Mouse (Mus musculus): ENCODE data around the gene Yju2. TPM values are rescaled to one million over a fixed set of nuclear protein-coding genes. Genes with fewer than 3 reads are reported as not detected.

The Yju2 gene
- total RNA-seq, 2 experiments from 2014 or later: 12.7 to 16.5 TPM

- intact Hi-C loops (cut with DNase I): loop anchor here (5.0 kb wide), 1 partner anchor 256 kb away; no protein-coding TSS in a partner anchor
These were observed 944 bp upstream of the Yju2 start for GRCm38 (mm10) chr17:55957726-55958583.

DNA sequence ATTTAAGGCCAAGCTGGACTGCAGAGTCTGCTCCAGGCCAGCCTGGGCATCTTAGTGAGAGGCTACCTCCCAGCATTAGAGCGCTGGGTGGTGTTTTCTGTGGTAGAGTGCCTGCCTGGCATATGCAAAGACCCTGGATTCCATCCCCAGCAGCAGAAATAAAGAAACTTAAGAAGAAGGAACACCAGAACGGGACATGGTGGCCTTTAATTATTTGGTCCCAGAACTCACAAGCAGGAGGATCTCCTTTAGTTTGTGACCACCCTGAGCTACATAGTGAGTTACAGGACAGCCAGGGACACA lies 364 bp upstream of the Yju2 start:
- intact Hi-C loops (cut with DNase I): loop anchor here (5.0 kb wide), 1 partner anchor 256 kb away; no protein-coding TSS in a partner anchor
- no peak for DNase-seq (ENCODE audit: extremely low spot score in 1 of 2, low spot score in 2 of 2)

More at GRCm38 (mm10) chr17:55957726-55958583, 944 bp upstream of the Yju2 start:
- DNase-seq (ENCODE audit: extremely low spot score in 1 of 2, low spot score in 2 of 2): no peak

DNA sequence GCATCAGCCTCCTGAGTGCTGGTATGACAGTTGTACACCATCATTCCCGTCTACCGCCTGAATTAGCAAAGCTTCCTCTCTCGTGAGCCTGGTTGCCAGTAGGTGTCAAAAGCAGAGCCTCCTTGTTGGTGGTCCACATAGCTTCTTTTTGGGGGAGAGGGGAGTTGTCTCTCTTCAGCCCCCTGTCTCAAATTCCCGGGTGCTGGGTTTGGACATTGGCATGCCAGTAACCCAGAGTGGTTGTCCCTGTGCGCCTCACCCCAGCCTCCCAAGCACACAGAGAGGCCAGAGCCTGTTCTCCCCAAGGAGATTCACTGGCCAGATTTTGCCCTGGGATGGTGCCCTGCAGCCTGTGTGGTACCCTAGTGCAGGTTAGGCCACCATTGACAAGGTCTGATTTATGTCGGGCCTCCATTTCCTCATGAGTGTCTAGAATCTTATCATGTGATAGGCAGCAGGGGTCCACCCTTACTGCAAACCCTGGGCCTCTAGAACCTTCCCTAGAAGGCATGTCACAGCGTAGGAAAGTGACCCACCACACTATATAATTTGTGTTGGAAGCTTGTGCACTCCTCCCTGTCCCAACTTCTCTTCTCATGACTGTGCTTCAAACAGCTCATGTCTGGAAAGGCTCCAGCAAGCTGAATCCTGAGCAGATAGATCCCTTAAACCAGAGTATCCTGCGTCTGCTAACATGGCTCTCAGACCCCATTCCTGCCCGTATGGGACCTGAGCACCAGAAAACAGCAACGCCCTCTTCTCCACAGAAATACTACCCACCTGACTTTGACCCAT lies 1.2 kb downstream of the Yju2 start:
- intact Hi-C loops (cut with DNase I): loop anchor here (5.0 kb wide), 1 partner anchor 258 kb away; no protein-coding TSS in a partner anchor
- DNase-seq (ENCODE audit: extremely low spot score in 1 of 2, low spot score in 2 of 2): no peak

- peak; percentile 5 to 28 for DNase-seq (ENCODE audit: extremely low spot score in 1 of 2, low spot score in 2 of 2)
- intact Hi-C loops (cut with DNase I): no loop called here
These were observed 1.9 kb downstream of the Yju2 start for GRCm38 (mm10) chr17:55960791-55961190.

- DNase-seq (ENCODE audit: extremely low spot score in 1 of 2, low spot score in 2 of 2): peak in 1 of 2 experiments; percentile 19
- intact Hi-C loops (cut with DNase I): no loop called here
These were observed 2.7 kb downstream of the Yju2 start for GRCm38 (mm10) chr17:55961631-55962030.

DNA sequence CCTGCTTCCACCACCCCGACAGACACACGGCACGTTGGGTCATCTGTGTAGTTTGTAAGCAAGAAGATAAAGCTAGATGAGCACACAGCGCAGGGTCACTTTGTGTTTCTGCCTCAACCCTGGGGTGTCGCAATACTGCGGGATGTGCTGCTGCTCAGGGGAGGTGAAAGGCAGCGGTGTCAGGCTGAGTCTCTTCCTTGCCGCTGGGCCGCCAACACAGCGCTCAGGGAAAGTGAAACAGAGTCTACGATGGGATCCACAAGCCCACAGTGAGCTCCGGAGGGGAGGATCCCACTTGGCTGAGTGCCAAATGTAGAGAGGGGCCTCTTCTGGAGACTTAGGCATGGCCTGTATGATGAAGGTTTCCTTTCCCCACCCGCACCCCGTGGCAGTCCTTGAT lies 4.3 kb downstream of the Yju2 start:
- DNase-seq (ENCODE audit: extremely low spot score in 1 of 2, low spot score in 2 of 2): peak in 1 of 2 experiments; percentile 22
- intact Hi-C loops (cut with DNase I): no loop called here

DNA sequence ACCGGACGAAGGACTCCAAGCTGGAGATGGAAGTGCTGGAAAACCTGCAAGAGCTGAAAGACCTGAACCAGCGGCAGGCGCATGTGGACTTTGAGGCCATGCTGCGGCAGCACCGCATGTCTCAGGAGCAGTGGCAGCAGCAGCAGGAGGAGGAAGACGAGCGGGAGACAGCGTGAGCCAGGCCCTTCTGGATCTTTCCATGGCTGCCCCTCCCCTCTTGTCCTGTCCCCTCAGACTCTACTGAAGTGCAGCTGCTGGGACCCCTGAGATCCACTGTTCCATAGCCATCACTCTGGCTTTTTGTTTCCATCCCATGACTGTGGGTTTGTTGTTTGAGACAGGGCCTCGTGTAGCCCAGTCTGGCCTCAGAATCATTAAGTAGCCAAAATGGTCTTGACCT lies 5.6 kb downstream of the Yju2 start:
- intact Hi-C loops (cut with DNase I): no loop called here
- DNase-seq (ENCODE audit: extremely low spot score in 1 of 2, low spot score in 2 of 2): peak in 1 of 2 experiments; percentile 23

DNA sequence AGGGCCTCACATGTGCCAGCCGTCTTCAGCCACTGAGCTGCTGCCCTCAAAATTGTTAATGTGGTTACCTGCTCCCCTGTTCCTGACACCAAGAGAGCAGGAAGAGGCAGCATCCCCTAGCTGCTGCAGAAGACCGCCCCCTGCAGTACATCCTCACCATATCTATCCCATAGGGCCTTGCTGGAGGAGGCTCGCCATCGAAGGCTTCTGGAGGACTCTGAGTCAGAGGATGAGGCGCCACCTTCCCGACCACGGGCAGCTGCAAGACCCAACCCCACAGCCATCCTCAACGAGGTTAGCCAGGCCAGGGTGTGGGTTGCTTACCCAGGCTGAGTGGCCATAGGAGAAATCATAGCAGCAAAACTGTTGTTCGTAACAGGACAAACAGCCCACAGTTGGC lies 6.1 kb downstream of the Yju2 start:
- intact Hi-C loops (cut with DNase I): no loop called here
- peak in 1 of 2 experiments; percentile 30 for DNase-seq (ENCODE audit: extremely low spot score in 1 of 2, low spot score in 2 of 2)

GRCm38 (mm10) chr17:55967186-55967585 lies 8.3 kb downstream of the Yju2 start:
- intact Hi-C loops (cut with DNase I): no loop called here
- DNase-seq (ENCODE audit: extremely low spot score in 1 of 2, low spot score in 2 of 2): peak in 1 of 2 experiments; percentile 20

DNA sequence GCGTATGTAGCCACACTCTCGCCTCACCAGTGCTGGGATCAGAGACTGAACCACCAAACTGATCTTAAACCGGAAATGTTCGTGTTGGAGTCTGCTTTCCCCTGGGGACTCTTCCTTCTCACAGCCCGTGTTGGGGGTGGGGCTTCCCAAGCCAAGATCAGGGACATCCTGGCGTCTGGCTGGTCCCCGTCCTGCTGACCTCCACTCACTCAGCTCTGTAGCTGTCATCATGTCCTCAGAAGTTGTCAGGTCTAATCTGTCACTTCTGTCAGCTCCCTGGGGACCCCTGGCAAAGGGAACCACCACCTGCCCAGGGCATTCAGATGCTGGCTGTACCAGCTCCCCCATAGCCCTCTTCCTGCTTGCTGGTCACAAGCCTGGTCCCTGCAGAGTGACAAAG lies 9.3 kb downstream of the Yju2 start:
- DNase-seq (ENCODE audit: extremely low spot score in 1 of 2, low spot score in 2 of 2): peak in 1 of 2 experiments; percentile 74
- intact Hi-C loops (cut with DNase I): no loop called here

DNA sequence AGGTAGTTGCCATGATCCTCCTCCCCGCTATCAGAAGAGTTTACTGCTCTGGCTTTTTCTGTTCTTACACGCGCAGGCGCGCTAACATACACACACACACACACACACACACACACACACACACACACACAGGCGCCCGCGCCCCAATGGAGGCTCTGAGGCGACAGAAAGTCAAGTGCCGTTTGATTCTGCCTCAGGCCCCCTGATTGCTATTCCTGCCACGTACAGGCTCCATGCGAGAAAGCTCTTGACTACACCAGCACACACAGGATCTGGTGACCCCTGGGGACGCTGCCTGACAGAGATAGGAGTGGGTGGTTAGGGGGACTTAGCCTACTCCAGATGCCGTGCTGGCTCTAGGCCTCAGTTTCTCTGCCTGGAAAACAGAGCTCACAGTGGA lies 10.7 kb downstream of the Yju2 start:
- DNase-seq (ENCODE audit: extremely low spot score in 1 of 2, low spot score in 2 of 2): peak; percentile 45 to 67
- intact Hi-C loops (cut with DNase I): no loop called here

GRCm38 (mm10) chr17:55969966-55970891 lies 11.3 kb downstream of the Yju2 start, which contains the start of gene Shd:
Gene Shd, plus strand, starts transcription at chr17:55970467.
- intact Hi-C loops (cut with DNase I): no loop called here

DNA sequence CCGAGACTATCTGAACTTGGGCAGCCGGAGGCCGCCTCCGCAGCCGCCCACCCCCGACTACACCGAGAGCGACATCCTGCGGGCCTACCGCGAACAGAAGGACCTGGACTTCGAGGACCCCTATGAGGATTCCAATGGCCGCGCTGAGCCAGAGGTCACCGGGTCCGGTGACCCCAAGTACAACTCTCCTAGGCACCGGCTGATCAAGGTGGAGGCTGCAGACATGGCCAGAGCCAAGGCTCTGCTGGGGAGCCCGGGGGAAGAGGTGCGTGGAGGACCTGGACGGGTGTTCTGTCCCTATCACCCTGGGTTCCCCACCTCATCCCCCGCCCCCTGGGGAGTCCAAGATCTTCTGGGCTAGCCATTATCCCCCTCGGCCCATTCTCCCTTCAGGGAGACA lies 12.6 kb downstream of the Yju2 start:
- intact Hi-C loops (cut with DNase I): no loop called here
- peak in 1 of 2 experiments; percentile 44 for DNase-seq (ENCODE audit: extremely low spot score in 1 of 2, low spot score in 2 of 2)

More at GRCm38 (mm10) chr17:55969966-55970891, 11.3 kb downstream of the Yju2 start, which contains the start of gene Shd:
- peak in 1 of 2 experiments; percentile 77 for DNase-seq (ENCODE audit: extremely low spot score in 1 of 2, low spot score in 2 of 2)

GRCm38 (mm10) chr17:55976255-55976862 lies 17.5 kb downstream of the Yju2 start:
- peak; percentile 58 to 85 for DNase-seq (ENCODE audit: extremely low spot score in 1 of 2, low spot score in 2 of 2)
- intact Hi-C loops (cut with DNase I): loop anchor here (5.0 kb wide), 1 partner anchor 36 kb away; no protein-coding TSS in a partner anchor

- intact Hi-C loops (cut with DNase I): loop anchor here (5.0 kb wide), 1 partner anchor 35 kb away; no protein-coding TSS in a partner anchor
- no peak for DNase-seq (ENCODE audit: extremely low spot score in 1 of 2, low spot score in 2 of 2)
These were observed 18.4 kb downstream of the Yju2 start for GRCm38 (mm10) chr17:55977301-55977700.

DNA sequence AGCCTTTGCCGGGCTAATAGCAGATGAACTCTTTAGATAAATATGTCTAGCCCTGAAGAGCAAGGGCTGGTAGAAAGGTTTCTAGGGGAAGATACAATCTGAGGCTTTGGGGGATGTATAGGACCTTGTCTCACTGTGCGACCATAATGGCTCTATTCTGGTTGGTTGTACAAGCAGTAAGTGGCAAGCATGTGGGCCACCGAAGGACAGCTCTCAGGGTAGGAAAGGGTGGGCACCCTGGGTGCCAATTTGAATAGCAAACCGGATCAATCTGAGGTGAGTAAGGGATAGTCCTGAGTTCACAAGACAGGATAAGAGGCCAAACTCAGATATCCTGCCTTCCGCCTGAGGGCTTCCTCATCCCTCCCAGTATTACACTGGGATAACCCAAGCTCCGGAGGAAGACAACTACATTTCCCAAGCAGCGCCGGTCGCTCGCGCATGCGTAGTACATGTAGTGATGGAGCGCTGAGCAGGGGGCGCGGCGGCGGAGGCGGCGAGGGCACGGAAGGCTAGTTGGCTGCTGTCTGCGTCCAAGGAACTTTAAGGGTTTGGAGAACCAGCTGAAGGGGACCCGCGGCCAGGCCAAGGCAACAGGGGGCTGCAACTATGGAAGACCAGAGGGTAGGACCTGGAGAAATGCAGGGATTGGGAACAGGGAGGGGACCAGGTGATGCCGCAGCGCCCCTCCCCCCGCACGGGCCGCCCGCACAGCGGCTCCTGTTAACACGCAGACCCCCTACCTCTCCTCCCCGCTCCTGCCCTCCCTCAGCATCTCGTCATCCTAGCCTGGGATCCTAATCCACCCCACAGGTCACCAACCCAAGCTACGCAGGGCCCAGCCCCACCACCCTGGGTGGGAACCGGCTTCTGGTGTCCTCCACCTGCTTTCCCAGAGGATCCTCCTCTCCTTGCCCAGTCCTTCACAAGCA lies 27.4 kb downstream of the Yju2 start, which contains the start of gene Fsd1:
TSS of gene Fsd1 (plus strand) at position 480 of the 932 bp plus-strand sequence.
- peak; percentile 78 to 84 for DNase-seq (ENCODE audit: extremely low spot score in 1 of 2, low spot score in 2 of 2)
- intact Hi-C loops (cut with DNase I): no loop called here
